Mouse (Mus musculus): ENCODE measurements around the gene Gm35134.
"Not testable (repeated sequence)": the region's sequence is repeated elsewhere in the genome, so short reads cannot be mapped to it uniquely, and the experiment has no call there.

The Gm35134 gene

GRCm38 (mm10) chrY:19112707-19113106 lies at the start of gene Gm35134:
Gene Gm35134, plus strand, starts transcription at chrY:19113007.
- ATAC-seq (ENCODE audit: insufficient number of reproducible peaks, low FRiP score, low TSS enrichment): not testable (repeated sequence)

Data from cerebellum, adult (tissue).